Mouse (Mus musculus): ENCODE measurements at regions not wholly inside any gene's neighbourhood (a gene's known extent, or its start where the extent isn't known, plus 50 kb on each side); places are given as distances from the start of the nearest gene placed in this dataset.

DNA sequence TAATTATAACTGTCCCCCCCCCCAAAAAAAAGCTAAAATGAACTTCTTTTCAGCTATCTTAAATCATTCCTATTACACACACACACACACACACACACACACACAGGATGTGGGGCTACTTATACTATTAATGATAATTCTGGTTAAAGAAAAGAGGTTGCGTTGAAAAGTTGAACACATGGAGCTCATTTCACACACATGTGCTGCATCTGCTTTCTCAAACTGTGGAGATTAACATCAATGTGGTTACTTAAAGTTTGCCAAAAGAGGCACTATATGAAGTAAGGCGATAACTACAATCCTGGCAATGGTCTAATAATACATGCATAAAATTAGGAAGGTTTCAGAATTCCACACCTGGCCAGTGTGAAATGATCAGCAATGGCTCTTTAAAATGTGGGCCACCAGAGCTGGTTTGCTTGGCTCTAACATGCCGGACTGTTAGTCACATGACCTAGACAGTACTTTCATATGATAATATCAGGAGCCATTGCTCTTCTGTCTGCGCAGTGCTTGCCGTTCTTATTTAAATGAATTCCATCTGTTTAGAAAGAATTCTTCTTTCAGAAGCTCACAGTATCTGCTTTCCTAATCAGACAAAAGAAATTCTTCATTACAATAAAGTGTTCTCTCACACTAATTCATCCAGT is 598.4 kb upstream of the Fam92a start:
- in situ Hi-C loops (cut with MboI, MseI) = no loop called here

DNA sequence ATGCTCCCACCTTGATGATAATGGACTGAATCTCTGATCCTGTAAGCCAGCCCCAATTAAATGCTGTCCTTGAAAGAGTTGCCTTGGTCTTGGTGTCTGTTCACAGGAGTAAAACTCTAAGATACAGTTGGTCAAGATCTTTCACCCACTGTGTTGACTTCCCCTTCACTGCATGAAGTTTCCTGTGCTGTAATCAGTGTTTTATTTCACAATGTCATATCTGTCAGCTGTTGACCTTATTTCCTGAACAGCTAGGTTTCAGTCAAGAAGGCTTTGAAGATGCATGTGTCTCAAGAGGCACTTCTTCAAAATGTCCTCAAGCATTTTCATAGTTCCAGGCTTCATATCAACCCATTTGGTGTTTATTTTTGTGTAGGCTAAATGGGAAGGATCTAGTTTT is 597.3 kb upstream of the Fam92a start:
- in situ Hi-C loops (cut with MboI, MseI) = no loop called here

DNA sequence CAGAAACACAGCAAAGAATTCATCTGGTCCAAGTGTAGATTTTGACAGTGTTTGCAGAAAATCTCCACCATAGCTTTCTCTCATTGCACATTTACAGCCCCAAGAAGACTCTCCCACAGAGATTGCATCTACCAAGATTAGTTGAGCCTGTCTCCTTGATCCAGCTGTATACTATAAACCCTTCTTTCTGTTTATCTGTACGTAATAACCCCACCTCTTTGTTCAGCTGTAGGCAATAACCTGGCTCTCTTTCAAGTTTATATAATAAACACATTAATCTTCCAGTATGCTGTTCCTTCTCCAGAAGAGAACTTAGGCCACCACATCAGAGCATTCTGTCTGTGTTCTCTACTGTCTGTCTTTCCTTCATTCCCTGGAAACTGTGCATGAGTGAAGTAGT is 594.9 kb upstream of the Fam92a start:
- in situ Hi-C loops (cut with MboI, MseI) = no loop called here

DNA sequence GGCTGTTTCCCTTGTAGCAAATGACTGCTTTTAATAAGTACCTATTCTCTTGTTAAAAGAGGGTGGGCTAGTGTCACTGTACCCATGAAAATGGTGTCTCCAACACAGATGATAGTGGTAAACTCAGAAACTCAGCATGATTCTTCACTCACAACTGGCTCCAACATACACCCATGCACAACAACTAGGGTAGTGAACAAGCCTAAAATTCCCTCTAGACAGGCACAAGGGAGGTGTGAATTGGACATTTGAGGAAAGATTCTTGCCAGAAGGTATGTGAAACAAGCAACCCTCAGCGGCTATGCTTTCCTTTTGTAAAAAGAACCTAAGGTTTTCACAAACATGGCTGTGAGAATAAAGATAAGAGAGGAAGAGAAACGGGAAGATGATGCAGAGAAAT is 579.0 kb upstream of the Fam92a start:
- in situ Hi-C loops (cut with MboI, MseI) = no loop called here

DNA sequence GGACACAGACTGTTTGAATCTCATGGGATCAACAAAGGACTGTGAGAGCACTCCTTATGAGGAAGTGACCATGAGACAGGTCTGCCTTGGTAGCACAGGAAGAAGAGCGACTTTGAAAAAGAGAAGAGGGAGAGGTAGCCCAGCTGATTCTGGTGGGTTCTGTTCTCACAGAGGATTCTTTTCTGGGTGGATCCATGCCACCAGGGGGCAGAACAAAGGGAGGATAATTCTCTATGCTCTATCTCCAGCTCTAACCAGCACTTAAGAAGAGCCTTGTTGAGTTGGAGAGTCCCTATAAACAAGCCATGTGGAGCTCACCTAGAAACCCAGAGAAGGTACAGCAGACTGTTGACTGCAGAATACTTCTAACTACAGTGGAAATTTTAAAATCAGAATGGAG is 578.1 kb upstream of the Fam92a start:
- in situ Hi-C loops (cut with MboI, MseI) = no loop called here

DNA sequence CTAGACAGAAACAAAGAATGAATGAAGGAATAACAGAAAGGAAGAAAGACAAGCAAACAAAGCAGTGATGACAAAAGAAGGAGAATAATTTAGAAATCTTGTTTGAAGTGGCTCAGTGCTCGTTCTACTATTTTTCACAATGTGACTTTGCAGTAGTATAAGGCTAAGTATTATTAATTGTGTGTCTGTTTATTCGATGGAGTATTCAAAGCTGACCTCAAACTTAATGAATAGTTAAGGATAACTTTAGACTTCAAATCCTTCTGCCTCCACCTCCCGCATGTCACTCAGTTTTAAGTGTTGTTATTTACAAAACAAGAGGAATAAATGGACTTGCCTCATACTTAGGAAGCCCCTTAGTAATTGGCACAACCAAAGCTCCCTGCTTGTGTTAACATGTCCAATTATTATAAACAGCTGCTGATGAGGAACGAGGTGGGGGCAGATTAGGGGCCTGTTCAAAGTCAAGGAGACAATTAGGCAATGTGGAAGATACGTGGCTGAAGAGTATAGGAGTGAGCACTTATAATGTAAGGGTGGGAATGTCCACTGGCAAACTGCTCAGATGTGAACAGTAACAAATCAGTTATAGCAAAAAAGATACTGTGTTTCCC is 572.0 kb upstream of the Fam92a start:
- in situ Hi-C loops (cut with MboI, MseI) = no loop called here

DNA sequence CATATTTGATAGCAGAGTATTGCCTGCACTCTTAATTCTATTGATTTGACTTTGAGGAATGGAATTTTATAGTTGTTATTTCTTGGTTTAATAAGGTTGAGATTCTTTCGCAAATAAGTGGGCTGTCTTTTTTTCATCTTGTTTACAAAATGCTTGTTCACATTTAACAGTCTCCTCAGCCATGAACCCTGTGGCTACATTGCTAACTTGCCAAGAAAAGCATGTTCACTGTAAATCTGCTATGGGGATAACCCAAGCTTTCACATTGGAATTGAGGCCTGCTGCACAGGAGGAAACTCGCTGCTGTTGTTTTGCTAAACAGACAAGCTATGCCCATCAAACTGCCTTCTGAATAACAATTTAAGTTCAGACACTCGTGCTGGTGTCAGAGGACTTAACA is 564.6 kb upstream of the Fam92a start:
- in situ Hi-C loops (cut with MboI, MseI) = no loop called here

DNA sequence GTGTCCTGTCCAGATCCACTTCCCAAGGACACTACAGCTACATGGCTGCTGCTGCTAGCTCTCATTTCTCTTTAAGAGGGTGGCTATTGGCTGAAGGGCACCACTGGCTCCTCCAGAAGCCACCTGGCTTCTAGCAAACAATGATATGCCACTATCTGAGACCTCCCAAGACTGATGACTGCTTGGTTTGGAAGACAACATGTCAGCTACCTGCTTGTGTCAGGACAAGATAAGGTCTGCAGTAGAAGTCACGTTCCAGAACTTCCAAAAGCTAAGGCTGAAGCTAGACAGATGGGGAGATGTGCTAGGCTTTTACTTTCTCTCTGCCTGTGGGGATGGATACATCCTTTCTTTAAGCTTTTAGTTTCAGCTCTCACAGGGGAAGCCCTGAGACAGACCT is 528.4 kb upstream of the Fam92a start:
- in situ Hi-C loops (cut with MboI, MseI) = no loop called here

DNA sequence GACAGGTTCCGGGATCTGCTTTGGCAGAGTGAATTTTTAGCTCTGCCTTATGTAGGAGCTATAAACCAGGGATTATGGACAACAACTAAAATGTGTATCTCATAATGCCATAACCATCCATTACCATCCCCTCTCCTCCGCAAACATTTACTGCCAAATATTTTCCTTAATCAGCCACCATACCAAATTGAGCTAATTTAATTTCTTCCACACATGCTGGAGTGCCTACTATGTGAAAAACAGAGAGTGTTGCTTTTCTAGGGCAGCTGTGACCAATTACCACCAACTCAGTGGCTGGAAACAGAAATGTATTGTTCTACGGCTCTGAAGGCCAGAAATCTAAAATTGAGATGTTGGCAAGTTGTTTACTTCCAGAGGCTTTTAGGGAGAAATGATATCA is 506.0 kb upstream of the Fam92a start:
- in situ Hi-C loops (cut with MboI, MseI) = loop anchor here in 1 of 2 experiments (5.0 kb wide), 1 partner anchor 76 kb away; no protein-coding TSS in a partner anchor

DNA sequence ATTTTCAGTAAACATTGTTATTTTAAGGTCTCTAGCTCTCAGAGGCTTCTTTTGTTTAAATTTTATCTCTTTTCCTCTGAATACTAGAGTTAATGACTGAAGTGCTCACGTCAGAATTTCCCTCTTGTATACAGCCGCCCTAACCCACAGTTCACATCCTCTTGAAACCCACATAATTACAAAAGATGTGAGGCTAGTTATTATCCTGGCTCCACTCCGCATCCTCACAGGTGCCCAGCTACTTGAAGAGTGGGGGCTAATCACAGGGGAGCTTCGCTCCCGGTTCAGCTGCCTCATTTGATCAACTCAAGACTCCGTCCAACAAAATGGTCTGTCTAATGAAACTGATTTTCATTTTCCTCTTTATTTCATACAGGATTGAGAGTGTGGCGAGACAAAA is 499.6 kb upstream of the Fam92a start:
- in situ Hi-C loops (cut with MboI, MseI) = no loop called here

DNA sequence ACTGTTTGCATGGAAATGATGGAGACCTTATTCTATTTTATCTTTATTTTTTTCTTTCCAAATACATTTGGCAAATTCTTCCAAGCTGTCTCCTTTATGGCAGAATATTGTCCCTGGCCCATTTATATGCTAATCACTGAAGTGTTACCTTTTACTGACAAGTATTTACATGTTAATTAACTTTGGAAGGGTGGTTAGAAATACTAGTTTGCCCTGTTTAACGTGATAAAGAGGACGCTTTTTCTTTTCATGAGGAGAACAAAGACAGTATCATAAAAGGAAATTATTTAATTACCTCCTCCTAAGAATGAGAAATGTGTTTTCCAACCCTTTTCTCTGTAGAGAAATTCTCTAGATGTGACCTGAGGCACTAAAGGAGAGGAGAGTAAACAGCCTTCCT is 491.4 kb upstream of the Fam92a start:
- in situ Hi-C loops (cut with MboI, MseI) = no loop called here

DNA sequence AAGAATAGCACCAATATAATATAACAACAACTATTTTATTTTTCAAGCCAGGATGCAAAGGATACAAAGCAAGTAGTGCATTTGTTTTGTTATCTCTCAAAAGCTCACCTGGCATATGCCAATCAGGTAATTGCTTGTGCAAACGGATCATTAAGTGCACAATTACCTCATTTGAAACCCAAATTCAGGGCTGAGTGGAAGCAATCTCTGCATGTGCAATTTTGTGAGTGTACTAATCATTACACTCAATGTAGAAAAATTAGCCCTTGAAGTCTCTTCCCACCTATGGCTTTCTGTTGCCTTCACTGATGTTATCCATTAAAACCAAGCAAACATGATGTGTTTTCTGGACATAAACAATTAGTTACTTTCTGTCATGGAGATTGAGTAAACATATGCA is 490.9 kb upstream of the Fam92a start:
- in situ Hi-C loops (cut with MboI, MseI) = no loop called here

DNA sequence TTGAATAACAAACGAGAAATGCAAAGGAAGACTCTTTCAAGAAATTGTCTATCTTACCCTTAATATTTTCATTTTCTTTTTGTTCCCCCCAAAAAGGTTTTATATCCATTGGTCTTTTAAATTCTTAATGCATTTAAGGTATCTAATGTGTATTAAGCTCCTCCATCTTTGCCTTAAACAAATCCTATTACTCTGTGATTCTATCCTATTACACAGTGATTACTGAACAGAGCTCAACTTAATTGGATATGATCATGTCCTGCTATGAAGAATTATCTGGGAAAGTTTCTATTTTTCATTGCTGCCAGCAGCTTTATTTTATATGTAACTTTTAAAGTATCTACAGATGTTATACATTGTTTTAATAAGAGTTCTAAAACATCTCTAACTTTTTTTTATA is 487.3 kb upstream of the Fam92a start:
- in situ Hi-C loops (cut with MboI, MseI) = no loop called here

DNA sequence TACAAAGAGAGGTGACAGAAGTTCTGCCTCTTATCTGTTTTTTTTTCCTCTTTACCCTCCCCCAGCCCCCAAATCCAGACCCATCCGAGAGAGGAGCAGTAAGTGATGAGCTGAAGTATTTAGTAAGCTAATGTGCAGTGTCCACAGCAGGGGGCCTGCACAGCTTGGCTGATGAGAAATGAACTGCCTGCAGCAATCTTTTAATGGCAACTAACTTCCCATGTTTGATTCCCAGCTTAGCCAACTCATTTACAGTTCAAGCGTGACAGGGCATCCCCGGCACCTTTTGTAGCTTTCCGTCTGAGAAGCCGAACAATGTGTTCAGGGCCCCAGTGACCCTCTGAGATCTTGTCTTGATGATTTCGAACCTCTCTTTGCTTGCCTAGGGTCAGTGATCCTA is 486.8 kb upstream of the Fam92a start:
- in situ Hi-C loops (cut with MboI, MseI) = no loop called here

DNA sequence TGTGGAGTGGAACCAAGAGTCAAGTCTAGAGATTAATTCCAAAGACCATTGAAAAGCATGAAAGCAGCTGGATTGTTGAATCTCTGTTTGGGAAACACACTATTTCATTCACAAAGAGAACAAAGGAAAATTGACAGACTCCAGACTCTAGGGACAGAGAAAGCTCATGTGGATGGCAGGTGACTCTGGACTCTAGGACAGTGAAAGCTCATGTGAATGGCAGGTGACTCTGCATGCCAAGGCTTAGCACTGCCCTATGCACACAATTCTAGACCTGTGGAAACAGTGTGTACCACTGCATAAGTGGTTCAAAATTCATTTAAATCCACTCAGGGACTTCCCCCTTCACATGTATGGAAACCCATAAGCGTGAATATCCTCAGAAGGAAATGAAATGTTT is 486.0 kb upstream of the Fam92a start:
- in situ Hi-C loops (cut with MboI, MseI) = no loop called here

DNA sequence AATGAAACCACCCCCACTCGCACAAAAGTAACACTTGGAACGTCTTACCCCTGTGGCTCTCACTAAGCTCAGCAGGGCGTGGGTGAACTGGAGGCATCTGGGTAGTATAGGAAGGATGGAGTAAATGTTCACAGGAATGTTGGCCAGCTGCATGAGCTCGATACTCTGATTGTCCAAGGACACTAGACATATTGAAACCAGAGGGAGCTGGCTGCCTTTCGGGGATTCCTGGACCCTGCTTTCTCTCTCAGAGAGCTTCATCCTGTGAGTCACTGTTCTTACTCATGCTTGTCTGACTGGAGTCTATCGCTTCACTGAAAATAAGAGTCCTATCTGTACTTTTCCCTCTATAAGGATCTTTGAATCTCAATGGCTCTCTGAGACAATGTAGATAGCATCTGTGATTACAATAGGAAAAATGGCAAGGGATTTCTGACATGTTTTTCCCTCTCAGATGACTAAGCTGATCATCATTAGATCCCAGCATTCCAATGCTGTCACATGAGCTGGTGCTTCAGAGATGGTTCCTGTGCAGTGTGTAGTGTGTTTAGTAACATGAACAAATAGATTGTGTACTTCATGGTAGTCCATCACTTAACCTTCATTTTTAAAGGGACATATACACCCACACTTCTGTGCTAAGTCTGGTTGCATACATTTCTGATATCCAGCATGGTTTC is 485.2 kb upstream of the Fam92a start:
- in situ Hi-C loops (cut with MboI, MseI) = no loop called here

DNA sequence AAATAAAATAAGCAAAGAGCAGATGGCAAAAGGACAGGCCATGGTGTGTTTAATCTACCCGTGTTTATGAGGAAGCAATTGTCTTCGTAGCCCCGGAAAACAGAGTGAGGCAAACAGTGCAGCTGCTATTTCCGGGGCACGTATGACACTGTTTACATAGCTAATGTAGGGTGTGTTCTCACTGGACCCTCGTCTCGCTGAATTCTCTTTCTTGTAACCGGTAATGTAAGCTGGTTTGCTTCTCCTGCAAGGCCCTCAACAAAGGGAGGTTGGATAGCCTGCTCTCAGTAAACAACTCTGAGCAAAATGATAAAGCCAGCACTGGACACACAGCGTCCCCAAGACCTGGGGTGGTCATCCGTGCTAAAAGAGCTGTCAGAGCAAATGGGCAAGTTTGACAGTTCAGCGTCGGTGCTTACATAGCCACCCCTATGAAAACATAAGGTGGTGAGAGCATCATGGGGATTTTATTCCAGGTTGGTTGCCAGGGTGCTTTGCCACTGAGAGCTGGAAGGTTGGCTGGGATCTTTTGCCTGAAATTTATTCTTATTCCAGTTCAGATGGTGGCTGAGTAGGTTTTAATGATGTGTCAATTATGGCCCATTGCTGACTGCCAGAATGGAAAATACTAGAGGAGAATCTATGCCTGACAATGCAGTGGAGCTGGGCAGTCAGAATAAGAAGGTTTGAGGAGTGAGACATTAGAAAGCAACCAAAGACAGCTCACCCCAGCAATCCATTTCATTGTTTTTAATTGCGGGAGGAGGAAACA is 483.8 kb upstream of the Fam92a start:
- in situ Hi-C loops (cut with MboI, MseI) = no loop called here

DNA sequence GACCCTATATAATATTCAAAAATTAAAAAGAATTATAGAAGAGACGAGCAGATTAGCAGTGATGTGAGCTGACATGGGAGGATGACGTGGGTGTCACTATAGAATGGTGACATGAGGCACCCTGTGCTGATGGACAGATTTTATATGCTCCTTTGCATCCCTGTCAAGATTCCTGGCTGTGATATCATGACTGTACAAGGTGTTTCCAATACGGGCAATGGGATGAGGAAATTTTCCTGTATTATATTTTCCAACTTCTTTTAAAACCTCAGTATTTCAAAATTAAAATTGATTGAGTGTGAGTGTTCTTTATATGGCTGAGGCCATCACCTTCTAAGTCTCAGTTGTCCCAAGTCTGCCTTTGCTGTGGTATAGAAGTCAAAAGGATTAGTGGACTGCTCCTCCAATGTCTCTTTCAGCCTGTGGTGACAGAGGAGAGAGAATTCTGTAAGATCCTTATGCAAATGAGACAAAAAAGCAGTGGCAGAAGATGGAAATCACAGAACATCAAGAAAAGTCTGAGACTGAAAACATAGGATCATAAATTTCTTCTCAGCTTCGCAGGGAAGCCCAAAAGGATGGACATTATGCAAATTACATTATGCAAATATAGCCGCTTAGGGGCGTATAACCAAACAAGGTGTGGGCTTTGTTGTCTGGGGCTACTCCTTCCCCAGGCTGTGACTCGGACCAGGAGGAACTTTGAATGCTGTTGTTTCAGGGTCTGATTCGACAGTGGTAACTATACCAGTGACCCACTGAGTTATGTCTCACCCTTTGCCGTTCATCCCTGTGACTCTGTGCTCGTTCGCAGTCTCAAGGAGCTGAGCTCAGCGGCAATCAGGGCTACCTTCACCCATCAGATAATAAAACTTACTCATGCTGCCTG is 483.0 kb upstream of the Fam92a start:
- in situ Hi-C loops (cut with MboI, MseI) = no loop called here

DNA sequence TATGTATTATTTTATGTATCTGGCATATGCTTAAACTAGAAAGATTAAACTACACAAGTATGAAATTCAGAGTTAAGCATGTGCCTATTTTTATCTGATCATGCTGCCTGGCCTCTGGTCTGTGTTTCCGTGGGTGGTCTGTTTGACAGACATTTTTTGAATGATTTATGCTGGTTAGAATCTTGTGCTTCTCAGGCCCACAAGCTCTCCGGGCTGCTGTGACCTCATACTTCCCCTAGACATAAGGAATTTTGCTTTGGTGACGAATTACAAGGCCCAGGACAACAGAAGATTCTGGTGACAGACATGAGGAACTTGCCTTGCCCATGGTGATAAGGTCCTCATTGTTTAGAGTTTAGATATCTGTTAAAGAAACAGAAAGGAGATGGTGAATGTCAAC is 475.9 kb upstream of the Fam92a start:
- in situ Hi-C loops (cut with MboI, MseI) = no loop called here

DNA sequence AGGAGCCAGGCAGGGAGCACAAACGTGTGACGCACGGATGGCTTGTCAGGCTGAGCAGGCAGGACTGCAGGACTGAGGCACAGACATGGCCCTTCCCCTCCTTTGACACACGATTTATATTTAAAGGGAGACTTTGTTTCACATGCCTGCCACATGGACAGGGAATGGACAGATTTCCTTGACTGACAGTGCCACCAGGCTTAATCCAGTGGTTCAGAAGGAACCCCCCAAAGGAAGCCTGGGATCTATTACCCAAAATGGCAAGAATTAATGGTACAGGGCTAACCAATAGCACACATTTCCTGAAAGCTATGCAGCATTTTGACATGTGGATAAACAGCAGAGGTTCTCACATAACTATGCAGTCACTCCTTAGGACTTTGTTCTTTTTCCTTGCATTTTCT is 470.7 kb upstream of the Fam92a start:
- in situ Hi-C loops (cut with MboI, MseI) = no loop called here

DNA sequence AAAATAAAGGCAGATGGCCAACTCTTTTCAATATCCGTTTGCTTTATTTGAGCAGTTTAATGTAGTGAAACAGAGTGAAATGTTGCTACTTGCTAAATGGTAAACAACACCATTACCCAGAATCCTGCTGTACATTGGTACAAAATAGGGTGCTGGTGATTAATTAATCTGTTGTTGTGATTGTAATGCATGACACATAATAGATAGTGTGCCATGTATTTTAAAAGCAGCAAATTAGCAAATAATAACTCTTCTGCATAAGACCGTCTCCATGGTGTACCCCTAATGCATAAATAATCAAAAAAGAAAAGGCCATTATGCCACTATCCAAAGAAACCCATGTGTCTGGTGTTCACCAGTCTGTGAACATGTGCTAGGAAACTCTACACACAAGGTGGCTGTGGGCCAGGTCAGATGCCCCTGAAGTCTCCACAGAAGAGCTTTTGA is 457.6 kb upstream of the Fam92a start:
- in situ Hi-C loops (cut with MboI, MseI) = no loop called here
